Mouse (Mus musculus): ENCODE data around the gene Olfr767. TPM values are rescaled to one million over a fixed set of nuclear protein-coding genes. Genes with fewer than 3 reads are reported as not detected.

Gene Olfr767
- polyA plus RNA-seq, 1 experiment from 2014 or later = not detected

Other genes starting within 250 kb of the Olfr767 start
- 7.5 and 8.7 TPM in 2 replicates for gene Gdf11, start 191.2 kb downstream of the Olfr767 start, polyA plus RNA-seq (2015; fragmentation: Nextera tagmentation; extraction: Ambion mirVana)
- gene Cd63, start 181.9 kb downstream of the Olfr767 start, polyA plus RNA-seq (2015; fragmentation: Nextera tagmentation; extraction: Ambion mirVana) = 125 and 142 TPM in 2 replicates
- 11.7 and 12.6 TPM in 2 replicates for gene Rdh5, start 160.0 kb downstream of the Olfr767 start, polyA plus RNA-seq (2015; fragmentation: Nextera tagmentation; extraction: Ambion mirVana)
- gene Bloc1s1, start 158.9 kb downstream of the Olfr767 start, polyA plus RNA-seq (2015; fragmentation: Nextera tagmentation; extraction: Ambion mirVana) = 230 and 251 TPM in 2 replicates
- 2.1 TPM in 2 replicates for gene Itga7, start 149.1 kb downstream of the Olfr767 start, polyA plus RNA-seq (2015; fragmentation: Nextera tagmentation; extraction: Ambion mirVana)
- not detected in 2 replicates for gene Mettl7b, start 121.9 kb downstream of the Olfr767 start, polyA plus RNA-seq (2015; fragmentation: Nextera tagmentation; extraction: Ambion mirVana)
- not detected in 2 replicates for gene Olfr9, start 93.5 kb downstream of the Olfr767 start, polyA plus RNA-seq (2015; fragmentation: Nextera tagmentation; extraction: Ambion mirVana)
- not detected in 2 replicates for gene Olfr763, start 72.1 kb downstream of the Olfr767 start, polyA plus RNA-seq (2015; fragmentation: Nextera tagmentation; extraction: Ambion mirVana)
- not detected in 2 replicates for gene Olfr764-ps1, start 43.0 kb downstream of the Olfr767 start, polyA plus RNA-seq (2015; fragmentation: Nextera tagmentation; extraction: Ambion mirVana)
- not detected in 2 replicates for gene Olfr765, start 32.9 kb downstream of the Olfr767 start, polyA plus RNA-seq (2015; fragmentation: Nextera tagmentation; extraction: Ambion mirVana)
- gene Olfr766-ps1, start 13.9 kb downstream of the Olfr767 start, polyA plus RNA-seq (2015; fragmentation: Nextera tagmentation; extraction: Ambion mirVana) = not detected in 2 replicates
- not detected in 2 replicates for gene Olfr768, start 16.5 kb upstream of the Olfr767 start, polyA plus RNA-seq (2015; fragmentation: Nextera tagmentation; extraction: Ambion mirVana)
- gene Olfr769, start 35.0 kb upstream of the Olfr767 start, polyA plus RNA-seq (2015; fragmentation: Nextera tagmentation; extraction: Ambion mirVana) = not detected in 2 replicates
- gene Olfr770, start 56.1 kb upstream of the Olfr767 start, polyA plus RNA-seq (2015; fragmentation: Nextera tagmentation; extraction: Ambion mirVana) = not detected in 2 replicates
- not detected in 2 replicates for gene Olfr771, start 81.8 kb upstream of the Olfr767 start, polyA plus RNA-seq (2015; fragmentation: Nextera tagmentation; extraction: Ambion mirVana)
- gene Olfr772, start 95.0 kb upstream of the Olfr767 start, polyA plus RNA-seq (2015; fragmentation: Nextera tagmentation; extraction: Ambion mirVana) = not detected in 2 replicates
- not detected in 2 replicates for gene Olfr773, start 104.5 kb upstream of the Olfr767 start, polyA plus RNA-seq (2015; fragmentation: Nextera tagmentation; extraction: Ambion mirVana)
- not detected in 2 replicates for gene Olfr774, start 153.3 kb upstream of the Olfr767 start, polyA plus RNA-seq (2015; fragmentation: Nextera tagmentation; extraction: Ambion mirVana)
- gene Olfr775, start 165.5 kb upstream of the Olfr767 start, polyA plus RNA-seq (2015; fragmentation: Nextera tagmentation; extraction: Ambion mirVana) = not detected in 2 replicates
- not detected in 2 replicates for gene Olfr776, start 176.2 kb upstream of the Olfr767 start, polyA plus RNA-seq (2015; fragmentation: Nextera tagmentation; extraction: Ambion mirVana)
- gene Olfr777, start 188.6 kb upstream of the Olfr767 start, polyA plus RNA-seq (2015; fragmentation: Nextera tagmentation; extraction: Ambion mirVana) = not detected in 2 replicates
- not detected in 2 replicates for gene Olfr780, start 235.2 kb upstream of the Olfr767 start, polyA plus RNA-seq (2015; fragmentation: Nextera tagmentation; extraction: Ambion mirVana)
- not detected in 2 replicates for gene Olfr781, start 245.9 kb upstream of the Olfr767 start, polyA plus RNA-seq (2015; fragmentation: Nextera tagmentation; extraction: Ambion mirVana)